Mouse (Mus musculus) gastrocnemius, adult 18-20 months (tissue): ENCODE measurements at regions not wholly inside any gene's neighbourhood (a gene's known extent, or its start where the extent isn't known, plus 50 kb on each side); places are given as distances from the start of the nearest gene placed in this dataset.

Experiments
- DNase-seq: peaks from one replicate; pipeline ENCODE4 v3.0.0; 2021; ENCODE audit warnings: low spot score

GRCm38 (mm10) chr16:5467587-5467986 is 211.8 kb upstream of the Eef2kmt start:
- no peak for DNase-seq

GRCm38 (mm10) chr16:5466760-5467159 is 211.0 kb upstream of the Eef2kmt start:
- no peak for DNase-seq

GRCm38 (mm10) chr16:5455352-5455965 is 199.7 kb upstream of the Eef2kmt start:
- no peak for DNase-seq

- DNase-seq: no peak
Measured at GRCm38 (mm10) chr16:5454243-5454642, 198.5 kb upstream of the Eef2kmt start.

GRCm38 (mm10) chr16:5452971-5453370 is 197.2 kb upstream of the Eef2kmt start:
- DNase-seq: no peak

GRCm38 (mm10) chr16:5445776-5446175 is 190.0 kb upstream of the Eef2kmt start:
- DNase-seq: no peak

- no peak for DNase-seq
Measured at GRCm38 (mm10) chr16:5444785-5445184, 189.0 kb upstream of the Eef2kmt start.

- no peak for DNase-seq
Measured at GRCm38 (mm10) chr16:5439717-5440116, 183.9 kb upstream of the Eef2kmt start.

GRCm38 (mm10) chr16:5438405-5438804 is 182.6 kb upstream of the Eef2kmt start:
- DNase-seq: no peak

- DNase-seq: no peak
Measured at GRCm38 (mm10) chr16:5431689-5432088, 175.9 kb upstream of the Eef2kmt start.

GRCm38 (mm10) chr16:5431111-5431510 is 175.3 kb upstream of the Eef2kmt start:
- no peak for DNase-seq

GRCm38 (mm10) chr16:5429466-5429865 is 173.7 kb upstream of the Eef2kmt start:
- DNase-seq: no peak

GRCm38 (mm10) chr16:5425908-5426307 is 170.1 kb upstream of the Eef2kmt start:
- no peak for DNase-seq

GRCm38 (mm10) chr16:5422041-5422440 is 166.3 kb upstream of the Eef2kmt start:
- DNase-seq: no peak

- no peak for DNase-seq
Measured at GRCm38 (mm10) chr16:5421591-5421990, 165.8 kb upstream of the Eef2kmt start.

- no peak for DNase-seq
Measured at GRCm38 (mm10) chr16:5419467-5419866, 163.7 kb upstream of the Eef2kmt start.

- DNase-seq: no peak
Measured at GRCm38 (mm10) chr16:5418462-5419197, 162.8 kb upstream of the Eef2kmt start.

GRCm38 (mm10) chr16:5415310-5415709 is 159.5 kb upstream of the Eef2kmt start:
- DNase-seq: no peak

GRCm38 (mm10) chr16:5411819-5412385 is 156.1 kb upstream of the Eef2kmt start:
- no peak for DNase-seq

- peak; percentile 42 for DNase-seq
Measured at GRCm38 (mm10) chr16:5406711-5407110, 150.9 kb upstream of the Eef2kmt start.

- no peak for DNase-seq
Measured at GRCm38 (mm10) chr16:5393336-5393735, 137.6 kb upstream of the Eef2kmt start.

GRCm38 (mm10) chr16:5382930-5383329 is 127.1 kb upstream of the Eef2kmt start:
- no peak for DNase-seq
